Mouse (Mus musculus): ENCODE measurements at regions not wholly inside any gene's neighbourhood (a gene's known extent, or its start where the extent isn't known, plus 50 kb on each side); places are given as distances from the start of the nearest gene placed in this dataset.
"Not testable (repeated sequence)": the region's sequence is repeated elsewhere in the genome, so short reads cannot be mapped to it uniquely, and the experiment has no call there.

- 73% methylated on average over 3 of the region's 3 CpGs for WGBS
- no peaks in the 10 kb centered on the region for H3K36me3 ChIP-seq
- no peaks in the 10 kb centered on the region for H3K4me1 ChIP-seq (replicated peaks)
- no peak overlapping the region for H3K4me2 ChIP-seq (replicated peaks)
- no peak for ATAC-seq
- H3K27me3 ChIP-seq: 0 out of 2 replicates have a peak, but pooled peaks cover 5% of the 10 kb centered on the region
- no peak overlapping the region for H3K27ac ChIP-seq
- H3K4me3 ChIP-seq (replicated peaks): no peak overlapping the region
- H3K9ac ChIP-seq (replicated peaks): no peak overlapping the region
- no peaks in the 10 kb centered on the region for H3K9me3 ChIP-seq
Measured at GRCm38 (mm10) chr12:55974262-55974661, 138.1 kb downstream of the Brms1l start.

DNA sequence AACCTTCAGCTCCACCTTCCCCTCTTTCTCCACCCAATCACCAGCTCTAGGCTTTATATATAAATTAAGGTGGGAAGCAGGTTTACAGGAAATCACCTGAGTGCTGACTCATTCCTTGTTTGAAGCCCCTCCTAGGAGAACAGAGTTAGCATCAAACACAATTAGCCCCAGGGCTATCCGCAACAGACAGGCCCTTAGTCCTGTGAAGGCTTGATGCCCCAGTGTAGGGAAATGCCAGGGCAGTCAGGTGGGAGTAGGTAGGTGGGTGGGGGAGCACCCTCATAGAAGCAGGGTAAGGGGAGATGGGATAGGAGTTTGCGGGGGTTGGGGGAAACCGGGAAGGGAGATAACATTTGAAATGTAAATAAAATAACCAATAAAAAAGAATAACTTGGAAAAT lies 123.2 kb downstream of the Brms1l start:
- WGBS: 93% methylated on average over 3 of the region's 3 CpGs
- not testable (repeated sequence) for ATAC-seq; H3K4me3 ChIP-seq (replicated peaks); H3K9me3 ChIP-seq; H3K9ac ChIP-seq (replicated peaks); H3K4me1 ChIP-seq (replicated peaks); H3K27me3 ChIP-seq; H3K27ac ChIP-seq; H3K4me2 ChIP-seq (replicated peaks); H3K36me3 ChIP-seq

- Histone ChIP-seq H3K9ac (replicated peaks) (no peak overlapping the region), H3K4me1 (replicated peaks) (peaks cover 19% of the 10 kb centered on the region), H3K36me3 (no peaks in the 10 kb centered on the region), H3K27ac (peak overlapping the region; percentile 84; the same call in 1 of the 2 replicates), H3K9me3 (no peaks in the 10 kb centered on the region), H3K4me3 (replicated peaks) (no peak overlapping the region), H3K27me3 (peaks cover 6% of the 10 kb centered on the region), H3K4me2 (replicated peaks) (no peak overlapping the region)
- ATAC-seq: peak; percentile 46
- 89% methylated on average over 6 of the region's 6 CpGs for WGBS
Measured at GRCm38 (mm10) chr12:55940566-55940965, 104.4 kb downstream of the Brms1l start.

DNA sequence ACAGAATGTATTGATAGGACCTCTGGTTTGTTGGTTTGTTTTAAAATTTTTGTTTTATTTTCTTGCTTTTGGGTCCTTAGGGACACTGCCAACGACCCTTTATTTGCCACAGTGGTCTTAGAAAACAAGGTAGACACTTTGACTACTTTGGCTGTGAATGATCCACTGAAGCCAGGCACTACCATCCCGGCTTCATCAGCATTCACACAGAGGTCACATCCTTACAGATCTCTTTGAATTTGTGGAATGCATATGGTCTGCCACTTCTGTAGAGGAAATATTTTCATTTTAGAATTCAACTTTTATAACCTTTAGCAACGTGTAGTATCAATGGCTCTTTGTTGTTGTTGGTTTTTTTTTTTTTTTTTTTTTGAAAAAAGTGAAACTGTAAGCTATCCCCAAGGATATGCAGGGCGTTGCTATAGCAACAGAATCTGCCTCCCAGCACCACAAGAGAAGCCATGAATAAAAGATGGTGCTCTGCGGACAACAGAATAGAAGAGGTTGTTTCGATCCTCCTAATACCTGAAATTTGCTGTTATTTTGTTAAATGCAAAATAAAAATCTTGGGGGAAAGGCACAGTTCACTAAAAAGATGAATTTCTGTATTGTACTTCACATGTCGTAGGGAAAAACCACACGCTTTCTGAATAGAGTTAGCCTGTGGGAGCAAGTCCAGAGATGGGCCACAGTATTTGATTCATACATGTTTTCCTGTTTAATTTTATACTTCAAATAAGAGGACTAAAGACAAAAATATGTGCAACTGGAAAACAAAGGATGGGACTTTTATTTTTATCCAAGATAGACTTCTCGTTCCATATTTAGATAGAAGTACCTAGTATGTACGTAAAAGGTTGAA lies 103.4 kb downstream of the Brms1l start:
- Histone ChIP-seq H3K9me3 (no peaks in the 10 kb centered on the region), H3K27me3 (peaks cover 14% of the 10 kb centered on the region), H3K27ac (peak overlapping the region; percentile 84), H3K36me3 (no peaks in the 10 kb centered on the region), H3K4me3 (replicated peaks) (no peak overlapping the region), H3K4me2 (replicated peaks) (peak overlapping the region; percentile 18; the same call in 1 of the 2 replicates), H3K9ac (replicated peaks) (no peak overlapping the region), H3K4me1 (replicated peaks) (peaks cover 19% of the 10 kb centered on the region)
- peak; percentile 92 for ATAC-seq
- 28% methylated on average over 10 of the region's 10 CpGs for WGBS

GRCm38 (mm10) chr12:55934172-55934571 lies 98.0 kb downstream of the Brms1l start:
- Histone ChIP-seq H3K4me2 (replicated peaks) (no peak overlapping the region), H3K36me3 (no peaks in the 10 kb centered on the region), H3K4me3 (replicated peaks) (no peak overlapping the region), H3K27me3 (peaks cover 59% of the 10 kb centered on the region), H3K27ac (no peak overlapping the region), H3K9ac (replicated peaks) (no peak overlapping the region), H3K4me1 (replicated peaks) (peaks cover 14% of the 10 kb centered on the region), H3K9me3 (no peaks in the 10 kb centered on the region)
- ATAC-seq: no peak
- WGBS: 30% methylated on average over 1 of the region's 1 CpGs

DNA sequence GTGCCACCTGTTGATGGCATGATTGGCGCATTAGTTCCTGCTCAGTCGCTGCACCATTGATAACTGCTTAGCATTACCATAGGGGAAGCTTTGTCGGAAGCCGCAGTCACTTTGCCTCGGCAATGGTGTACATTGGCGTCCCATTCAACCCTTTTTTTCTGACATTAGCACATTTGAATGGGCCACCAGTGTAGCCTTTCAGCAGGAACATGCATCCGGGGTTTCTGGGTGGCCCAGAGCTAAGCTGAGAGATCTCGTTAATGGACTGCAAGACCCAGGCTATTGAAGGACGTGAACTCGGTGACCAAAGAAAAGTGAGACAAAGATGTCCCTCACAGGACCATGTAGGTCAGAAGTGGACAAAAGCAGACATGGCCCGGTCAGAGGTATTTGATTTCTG lies 97.3 kb downstream of the Brms1l start:
- peaks cover 9% of the 10 kb centered on the region for H3K4me1 ChIP-seq (replicated peaks)
- no peak overlapping the region for H3K27ac ChIP-seq
- H3K4me3 ChIP-seq (replicated peaks): no peak overlapping the region
- no peaks in the 10 kb centered on the region for H3K36me3 ChIP-seq
- ATAC-seq: peak; percentile 40; the same call in 1 of the 2 replicates
- H3K9ac ChIP-seq (replicated peaks): no peak overlapping the region
- H3K4me2 ChIP-seq (replicated peaks): 0 out of 2 replicates have a peak overlapping the region, but pooled peaks have one; percentile 19
- H3K27me3 ChIP-seq: peaks cover 61% of the 10 kb centered on the region
- no peaks in the 10 kb centered on the region for H3K9me3 ChIP-seq
- WGBS: 8% methylated on average over 11 of the region's 11 CpGs

- no peak for ATAC-seq
- H3K9me3 ChIP-seq: no peaks in the 10 kb centered on the region
- peaks cover 27% of the 10 kb centered on the region for H3K4me1 ChIP-seq (replicated peaks)
- H3K4me2 ChIP-seq (replicated peaks): no peak overlapping the region
- H3K9ac ChIP-seq (replicated peaks): no peak overlapping the region
- H3K27me3 ChIP-seq: peaks cover 57% of the 10 kb centered on the region
- H3K27ac ChIP-seq: no peak overlapping the region
- WGBS: 82% methylated on average over 4 of the region's 4 CpGs
- no peak overlapping the region for H3K4me3 ChIP-seq (replicated peaks)
- no peaks in the 10 kb centered on the region for H3K36me3 ChIP-seq
Measured at GRCm38 (mm10) chr12:55930468-55930867, 94.3 kb downstream of the Brms1l start.

DNA sequence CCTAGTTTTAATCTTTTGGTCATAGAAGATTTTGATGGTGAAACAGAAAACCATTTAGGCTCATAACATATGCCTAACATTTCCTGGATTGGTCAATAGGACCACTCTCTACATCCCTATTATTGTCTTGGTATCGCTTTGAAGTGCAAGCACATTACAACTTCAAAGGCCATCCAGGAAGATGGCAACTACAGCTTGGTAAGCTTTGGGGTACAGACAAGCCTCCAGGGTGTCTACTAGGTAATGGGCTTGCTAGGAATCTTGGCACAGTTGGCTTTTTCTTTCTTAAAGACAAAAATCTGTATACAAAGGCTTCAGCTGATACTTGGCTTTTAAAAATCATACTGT lies 90.8 kb downstream of the Brms1l start:
- Histone ChIP-seq H3K4me1 (replicated peaks) (peaks cover 19% of the 10 kb centered on the region), H3K36me3 (no peaks in the 10 kb centered on the region), H3K9ac (replicated peaks) (no peak overlapping the region), H3K27ac (no peak overlapping the region; the same call in 1 of the 2 replicates), H3K27me3 (peaks cover 28% of the 10 kb centered on the region), H3K9me3 (no peaks in the 10 kb centered on the region), H3K4me3 (replicated peaks) (no peak overlapping the region), H3K4me2 (replicated peaks) (no peak overlapping the region)
- 43% methylated on average over 1 of the region's 1 CpGs for WGBS
- peak; percentile 37; the same call in 1 of the 2 replicates for ATAC-seq

- H3K4me1 ChIP-seq (replicated peaks): peaks cover 19% of the 10 kb centered on the region
- WGBS: 34% methylated on average over 2 of the region's 2 CpGs
- no peaks in the 10 kb centered on the region for H3K9me3 ChIP-seq
- no peak overlapping the region for H3K4me3 ChIP-seq (replicated peaks)
- H3K27me3 ChIP-seq: peaks cover 23% of the 10 kb centered on the region
- no peak overlapping the region for H3K4me2 ChIP-seq (replicated peaks)
- H3K36me3 ChIP-seq: no peaks in the 10 kb centered on the region
- ATAC-seq: peak; percentile 60; the same call in 1 of the 2 replicates
- H3K9ac ChIP-seq (replicated peaks): no peak overlapping the region
- H3K27ac ChIP-seq: no peak overlapping the region; the same call in 1 of the 2 replicates
Measured at GRCm38 (mm10) chr12:55926276-55926973, 90.3 kb downstream of the Brms1l start.

Measured in midbrain, embryonic 13.5 days (tissue).